Comparison of ENCODE assay signal across 8 mouse cellular contexts in the genomic region with DNA sequence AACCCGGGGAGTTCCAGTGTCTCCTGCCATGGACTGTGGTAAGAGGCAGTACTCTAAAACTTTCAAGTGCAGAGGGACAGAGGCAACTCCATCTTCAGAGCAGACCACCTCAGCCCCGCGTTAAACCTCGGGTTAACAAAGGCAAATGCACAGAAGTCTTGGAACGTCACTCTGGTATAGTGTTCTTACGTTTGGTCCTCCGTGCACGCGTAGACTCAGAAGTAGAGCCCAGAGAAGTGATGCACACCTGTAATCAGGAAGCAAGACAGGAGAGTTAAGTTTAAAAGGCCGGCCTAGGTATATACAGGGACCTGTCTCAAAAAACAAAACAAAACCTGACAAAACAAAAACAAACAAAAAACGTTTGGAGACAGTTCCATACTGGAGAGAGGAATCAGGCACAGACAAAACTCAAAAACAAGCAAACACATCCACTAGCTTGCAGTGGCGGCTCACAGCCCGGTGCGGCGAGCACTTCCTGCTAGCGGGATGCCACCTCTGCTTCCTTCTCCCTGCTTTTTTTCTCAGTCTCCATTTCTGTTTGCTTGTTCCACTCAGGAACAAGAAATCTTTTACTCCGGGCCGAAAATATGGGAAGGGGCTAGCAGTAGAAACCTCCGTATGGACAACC. TPM values are rescaled to one million over a fixed set of nuclear protein-coding genes. Genes with fewer than 3 reads are reported as not detected.
DNase-seq lines count a peak whose midpoint lies in the region; ATAC-seq and TF ChIP-seq lines count a peak whose summit lies in the region.

No protein-coding gene starts in this region.

- TF ChIP-seq CTCF in hindbrain, postnatal 0 days (IDR thresholded peaks at IDR 0.05; ENCODE audit: low read depth) = no peak

- DNase-seq in kidney, adult 18-20 months = peak; percentile 16
- no peak for DNase-seq in kidney, adult 8-10 months
- peak; percentile 48 for DNase-seq in hindbrain, postnatal 0 days (ENCODE audit: low spot score)
- DNase-seq in retina, postnatal 1 day = peak; percentile 55
- no peak for DNase-seq in gastrocnemius, postnatal 25 days

- WGBS in forebrain, embryonic 12.5 days = 5% methylated on average over 19 of the region's 19 CpGs
- WGBS in hindbrain, postnatal 0 days = 6% methylated on average over 19 of the region's 19 CpGs
- 12% methylated on average over 19 of the region's 19 CpGs for WGBS in lung, embryonic 16.5 days

- peak overlapping the region; percentile 58 for H3K4me3 ChIP-seq in forebrain, embryonic 12.5 days (replicated peaks)
- H3K4me3 ChIP-seq in hindbrain, postnatal 0 days (ENCODE audit: low read length) = peak overlapping the region; percentile 63
- peak overlapping the region; percentile 72 for H3K4me3 ChIP-seq in lung, embryonic 16.5 days (ENCODE audit: low read length)

- H3K9ac ChIP-seq in forebrain, embryonic 12.5 days = peak overlapping the region; percentile 44; the same call in 1 of the 2 replicates
- peak overlapping the region; percentile 67 for H3K9ac ChIP-seq in hindbrain, postnatal 0 days (replicated peaks; ENCODE audit: low read length)
- H3K9ac ChIP-seq in lung, embryonic 16.5 days (ENCODE audit: low read length) = peak overlapping the region; percentile 53

- H3K9me3 ChIP-seq in forebrain, embryonic 12.5 days = peaks cover 30% of the 10 kb centered on the region
- 0 out of 2 replicates have a peak, but pooled peaks cover 2% of the 10 kb centered on the region for H3K9me3 ChIP-seq in hindbrain, postnatal 0 days (ENCODE audit: low read length)
- peaks cover 28% of the 10 kb centered on the region for H3K9me3 ChIP-seq in lung, embryonic 16.5 days (ENCODE audit: control insufficient read depth, low read length)

- H3K4me1 ChIP-seq in forebrain, embryonic 12.5 days = peaks cover 19% of the 10 kb centered on the region
- peaks cover 5% of the 10 kb centered on the region; the same call in 1 of the 2 replicates for H3K4me1 ChIP-seq in hindbrain, postnatal 0 days (ENCODE audit: insufficient read depth, low read length)
- peaks cover 11% of the 10 kb centered on the region for H3K4me1 ChIP-seq in lung, embryonic 16.5 days (replicated peaks; ENCODE audit: control insufficient read depth, insufficient read depth, low read length)

- H3K36me3 ChIP-seq in forebrain, embryonic 12.5 days (replicated peaks) = peaks cover 24% of the 10 kb centered on the region
- no peaks in the 10 kb centered on the region for H3K36me3 ChIP-seq in hindbrain, postnatal 0 days (ENCODE audit: insufficient read depth, low read length)
- H3K36me3 ChIP-seq in lung, embryonic 16.5 days (ENCODE audit: control insufficient read depth, insufficient read depth, low read length) = peaks cover 18% of the 10 kb centered on the region

- H3K27ac ChIP-seq in forebrain, embryonic 12.5 days = peak overlapping the region; percentile 61; the same call in 1 of the 2 replicates
- peak overlapping the region; percentile 56; the same call in 1 of the 2 replicates for H3K27ac ChIP-seq in hindbrain, postnatal 0 days
- peak overlapping the region; percentile 25 for H3K27ac ChIP-seq in lung, embryonic 16.5 days (ENCODE audit: low read length)

- ATAC-seq in activated CD4-positive, CD25-positive, alpha-beta regulatory T cell, adult 4 months = peak; percentile 48
- no peak; the same call in 1 of the 2 replicates for ATAC-seq in forebrain, embryonic 12.5 days (ENCODE audit: low FRiP score)
- ATAC-seq in hindbrain, postnatal 0 days = no peak
- 0 out of 2 replicates have a peak, but pooled peaks have one; percentile 6 for ATAC-seq in lung, embryonic 16.5 days (ENCODE audit: low read depth)

- peak overlapping the region; percentile 54 for H3K4me2 ChIP-seq in forebrain, embryonic 12.5 days
- peak overlapping the region; percentile 80 for H3K4me2 ChIP-seq in hindbrain, postnatal 0 days (ENCODE audit: low read depth, low read length)
- H3K4me2 ChIP-seq in lung, embryonic 16.5 days (ENCODE audit: low read depth, low read length) = peak overlapping the region; percentile 68

- H3K27me3 ChIP-seq in forebrain, embryonic 12.5 days = no peaks in the 10 kb centered on the region
- no peaks in the 10 kb centered on the region for H3K27me3 ChIP-seq in hindbrain, postnatal 0 days (ENCODE audit: insufficient read depth, low read length)
- H3K27me3 ChIP-seq in lung, embryonic 16.5 days (ENCODE audit: control insufficient read depth, insufficient read depth, low read depth, low read length) = no peaks in the 10 kb centered on the region

RNA-seq across cellular contexts. Expression of a gene that starts 5.5 kb away (rescaled TPM):
- 10 to 100 TPM; 35.5 to 37.9 TPM for polyA plus RNA-seq in activated CD4-positive, CD25-positive, alpha-beta regulatory T cell, adult 4 months (2017; shearing (Covaris generic))
- polyA plus RNA-seq in forebrain, embryonic 12.5 days (2016; fragmentation: Nextera tagmentation; extraction: Ambion mirVana) = 68.9 and 69.8 TPM in 2 replicates
- 38.3 and 47.8 TPM in 2 replicates for total RNA-seq in hindbrain, postnatal 0 days (2014; rRNA removed)
- 51.7 and 52.0 TPM in 2 replicates for polyA plus RNA-seq in hindbrain, postnatal 0 days (2015; fragmentation: Nextera tagmentation; extraction: Ambion mirVana)
- polyA plus RNA-seq in lung, embryonic 16.5 days (2015; fragmentation: Nextera tagmentation; extraction: Ambion mirVana) = 50.8 and 54.6 TPM in 2 replicates
- 10 to 100 TPM; 10.2 to 10.8 TPM for total RNA-seq in gastrocnemius, postnatal 25 days (2021)

RNA-seq across cellular contexts. Expression of a gene that starts 5.6 kb away (rescaled TPM):
- 100 to 1,000 TPM; 105 to 131 TPM for polyA plus RNA-seq in activated CD4-positive, CD25-positive, alpha-beta regulatory T cell, adult 4 months (2017; shearing (Covaris generic))
- 71.8 and 81.3 TPM in 2 replicates for polyA plus RNA-seq in forebrain, embryonic 12.5 days (2016; fragmentation: Nextera tagmentation; extraction: Ambion mirVana)
- 21.5 and 30.7 TPM in 2 replicates for total RNA-seq in hindbrain, postnatal 0 days (2014; rRNA removed)
- 41.3 and 47.7 TPM in 2 replicates for polyA plus RNA-seq in hindbrain, postnatal 0 days (2015; fragmentation: Nextera tagmentation; extraction: Ambion mirVana)
- 73.8 and 79.4 TPM in 2 replicates for polyA plus RNA-seq in lung, embryonic 16.5 days (2015; fragmentation: Nextera tagmentation; extraction: Ambion mirVana)
- total RNA-seq in gastrocnemius, postnatal 25 days (2021) = 10 to 100 TPM; 12.6 to 14.4 TPM

RNA-seq across cellular contexts. Expression of a gene that starts 25.6 kb away (rescaled TPM):
- 100 to 1,000 TPM; 175 to 257 TPM for polyA plus RNA-seq in activated CD4-positive, CD25-positive, alpha-beta regulatory T cell, adult 4 months (2017; shearing (Covaris generic))
- polyA plus RNA-seq in forebrain, embryonic 12.5 days (2016; fragmentation: Nextera tagmentation; extraction: Ambion mirVana) = 3.3 and 5.4 TPM in 2 replicates
- total RNA-seq in hindbrain, postnatal 0 days (2014; rRNA removed) = 0.25 and 0.63 TPM in 2 replicates
- polyA plus RNA-seq in hindbrain, postnatal 0 days (2015; fragmentation: Nextera tagmentation; extraction: Ambion mirVana) = 6.7 and 6.9 TPM in 2 replicates
- 43.2 and 44.0 TPM in 2 replicates for polyA plus RNA-seq in lung, embryonic 16.5 days (2015; fragmentation: Nextera tagmentation; extraction: Ambion mirVana)
- 1 to 10 TPM; 2.1 to 2.3 TPM for total RNA-seq in gastrocnemius, postnatal 25 days (2021)

Comparison
In these comparisons a context has a peak if more than half of its experiments do, and no peak if none do; other contexts are left out.
1. DNase-seq: peak in kidney, adult 18-20 months (single experiment), hindbrain, postnatal 0 days (single experiment) and retina, postnatal 1 day (single experiment); none in kidney, adult 8-10 months (0 of 2) and gastrocnemius, postnatal 25 days (single experiment).
2. ATAC-seq: peak in activated CD4-positive, CD25-positive, alpha-beta regulatory T cell, adult 4 months (single experiment) and lung, embryonic 16.5 days (single experiment); none in forebrain, embryonic 12.5 days (single experiment) and hindbrain, postnatal 0 days (single experiment).
3. Peak in every context shown above with its lines, with median percentiles within 50 percentile points of each other: H3K27ac ChIP-seq, H3K4me2 ChIP-seq, H3K4me3 ChIP-seq and H3K9ac ChIP-seq.